Mouse (Mus musculus): Measurements from ENCODE around the gene Klhl35. TPM values are rescaled to one million over a fixed set of nuclear protein-coding genes. Genes with fewer than 3 reads are reported as not detected.

Klhl35 gene
- polyA plus RNA-seq, 1 experiment from 2014 or later: 3.8 TPM

DNA sequence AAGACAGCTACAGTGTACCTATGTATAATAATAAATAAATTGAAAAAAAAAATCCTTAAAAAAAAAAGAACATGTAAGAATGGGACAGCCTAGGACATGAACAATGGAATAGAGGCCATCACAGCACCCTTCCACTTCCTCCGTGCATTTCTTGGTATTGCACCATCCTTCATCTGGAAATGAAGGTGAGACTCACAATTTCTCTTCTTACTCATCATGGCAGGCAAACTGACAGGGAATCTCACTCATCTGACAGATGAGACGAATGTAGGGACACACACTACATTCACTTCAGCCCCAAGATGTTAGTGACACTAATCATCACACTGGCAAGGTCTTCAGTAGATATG is 9.7 kb downstream of the Klhl35 start:
- WGBS: 89% methylated on average over 2 of the region's 2 CpGs
- no peak overlapping the region for H3K4me3 ChIP-seq (ENCODE audit: low read depth, low read length)
- peaks cover 71% of the 10 kb centered on the region for H3K36me3 ChIP-seq (ENCODE audit: control insufficient read depth, insufficient read depth, low read length)
- H3K4me1 ChIP-seq (ENCODE audit: control insufficient read depth, insufficient read depth, low read length): no peaks in the 10 kb centered on the region
- ATAC-seq (no peak), DNase-seq (ENCODE audit: low spot score) (no peak)
- no peak overlapping the region for H3K9ac ChIP-seq (ENCODE audit: low read length)
- no peak overlapping the region for H3K27ac ChIP-seq (ENCODE audit: low read depth, low read length)
- H3K27me3 ChIP-seq (replicated peaks; ENCODE audit: control insufficient read depth, insufficient read depth, low read length): no peaks in the 10 kb centered on the region
- no peak overlapping the region for H3K4me2 ChIP-seq (ENCODE audit: low read length)
- no peaks in the 10 kb centered on the region for H3K9me3 ChIP-seq (replicated peaks; ENCODE audit: control insufficient read depth, low read length)

- peaks cover 6% of the 10 kb centered on the region for H3K4me1 ChIP-seq (ENCODE audit: control insufficient read depth, insufficient read depth, low read length)
- H3K9ac ChIP-seq (ENCODE audit: low read length): no peak overlapping the region
- DNase-seq (ENCODE audit: low spot score): no peak
- no peak overlapping the region for H3K27ac ChIP-seq (ENCODE audit: low read depth, low read length)
- no peak overlapping the region for H3K4me2 ChIP-seq (ENCODE audit: low read length)
- H3K9me3 ChIP-seq (replicated peaks; ENCODE audit: control insufficient read depth, low read length): no peaks in the 10 kb centered on the region
- peaks cover 82% of the 10 kb centered on the region for H3K36me3 ChIP-seq (ENCODE audit: control insufficient read depth, insufficient read depth, low read length)
- H3K4me3 ChIP-seq (ENCODE audit: low read depth, low read length): no peak overlapping the region
- no peak for ATAC-seq
- no peaks in the 10 kb centered on the region for H3K27me3 ChIP-seq (replicated peaks; ENCODE audit: control insufficient read depth, insufficient read depth, low read length)
- 61% methylated on average over 3 of the region's 3 CpGs for WGBS
Measured at GRCm38 (mm10) chr7:99476558-99477114, 10.8 kb downstream of the Klhl35 start.

DNA sequence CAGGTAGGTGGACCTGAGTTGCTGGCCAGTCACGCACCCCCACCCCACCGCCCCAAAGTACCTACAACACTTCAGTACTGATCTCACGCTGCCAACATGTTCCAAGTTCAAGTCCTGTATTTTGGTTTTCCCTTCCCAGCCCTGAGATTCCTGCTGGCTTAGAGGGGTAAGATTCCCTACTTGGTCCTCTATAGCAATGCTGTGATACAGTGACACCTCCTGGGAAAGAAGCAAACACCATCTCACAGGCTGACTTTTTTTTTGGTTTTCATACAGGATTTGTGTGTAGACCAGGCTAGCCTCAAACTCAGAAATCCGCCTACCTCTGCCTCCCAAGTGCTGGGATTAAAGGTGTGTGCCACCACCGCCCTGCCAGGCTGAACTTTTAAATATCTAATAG is 11.4 kb downstream of the Klhl35 start:
- no peak overlapping the region for H3K4me2 ChIP-seq (ENCODE audit: low read length)
- no peak overlapping the region for H3K4me3 ChIP-seq (ENCODE audit: low read depth, low read length)
- H3K36me3 ChIP-seq (ENCODE audit: control insufficient read depth, insufficient read depth, low read length): peaks cover 85% of the 10 kb centered on the region
- peaks cover 12% of the 10 kb centered on the region for H3K4me1 ChIP-seq (ENCODE audit: control insufficient read depth, insufficient read depth, low read length)
- no peaks in the 10 kb centered on the region for H3K27me3 ChIP-seq (replicated peaks; ENCODE audit: control insufficient read depth, insufficient read depth, low read length)
- 88% methylated on average over 5 of the region's 5 CpGs for WGBS
- ATAC-seq (no peak), DNase-seq (ENCODE audit: low spot score) (no peak)
- H3K9ac ChIP-seq (ENCODE audit: low read length): no peak overlapping the region
- H3K27ac ChIP-seq (ENCODE audit: low read depth, low read length): no peak overlapping the region
- H3K9me3 ChIP-seq (replicated peaks; ENCODE audit: control insufficient read depth, low read length): no peaks in the 10 kb centered on the region

DNA sequence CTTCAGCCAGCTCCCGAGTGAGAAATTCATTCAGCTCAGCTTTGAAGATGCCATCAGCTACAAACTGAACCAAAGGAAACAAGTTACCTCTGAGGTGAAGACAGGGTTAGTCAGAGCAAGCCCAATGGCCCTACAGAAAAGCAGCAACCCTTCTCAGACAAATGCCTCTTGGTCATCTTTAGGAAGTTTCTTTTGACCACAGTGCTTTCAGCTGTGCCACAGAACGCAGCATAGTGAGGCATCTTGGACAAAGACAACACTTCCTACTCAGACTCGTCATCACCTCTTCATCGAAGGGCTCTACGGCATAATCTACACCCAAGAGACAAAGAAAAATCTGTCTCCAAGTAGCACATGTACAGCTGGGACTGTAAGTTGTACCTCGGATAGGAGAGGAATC is 16.8 kb downstream of the Klhl35 start:
- ATAC-seq (no peak), DNase-seq (ENCODE audit: low spot score) (no peak)
- H3K36me3 ChIP-seq (ENCODE audit: control insufficient read depth, insufficient read depth, low read length): peaks cover 49% of the 10 kb centered on the region
- peak overlapping the region; percentile 92 for H3K4me2 ChIP-seq (ENCODE audit: low read length)
- H3K9me3 ChIP-seq (replicated peaks; ENCODE audit: control insufficient read depth, low read length): no peaks in the 10 kb centered on the region
- peak overlapping the region; percentile 64 for H3K4me3 ChIP-seq (ENCODE audit: low read depth, low read length)
- H3K27ac ChIP-seq (ENCODE audit: low read depth, low read length): peak overlapping the region; percentile 77; the same call in 1 of the 2 replicates
- peak overlapping the region; percentile 73 for H3K9ac ChIP-seq (ENCODE audit: low read length)
- peaks cover 14% of the 10 kb centered on the region for H3K4me1 ChIP-seq (ENCODE audit: control insufficient read depth, insufficient read depth, low read length)
- H3K27me3 ChIP-seq (replicated peaks; ENCODE audit: control insufficient read depth, insufficient read depth, low read length): no peaks in the 10 kb centered on the region
- WGBS: 2% methylated on average over 6 of the region's 6 CpGs

DNA sequence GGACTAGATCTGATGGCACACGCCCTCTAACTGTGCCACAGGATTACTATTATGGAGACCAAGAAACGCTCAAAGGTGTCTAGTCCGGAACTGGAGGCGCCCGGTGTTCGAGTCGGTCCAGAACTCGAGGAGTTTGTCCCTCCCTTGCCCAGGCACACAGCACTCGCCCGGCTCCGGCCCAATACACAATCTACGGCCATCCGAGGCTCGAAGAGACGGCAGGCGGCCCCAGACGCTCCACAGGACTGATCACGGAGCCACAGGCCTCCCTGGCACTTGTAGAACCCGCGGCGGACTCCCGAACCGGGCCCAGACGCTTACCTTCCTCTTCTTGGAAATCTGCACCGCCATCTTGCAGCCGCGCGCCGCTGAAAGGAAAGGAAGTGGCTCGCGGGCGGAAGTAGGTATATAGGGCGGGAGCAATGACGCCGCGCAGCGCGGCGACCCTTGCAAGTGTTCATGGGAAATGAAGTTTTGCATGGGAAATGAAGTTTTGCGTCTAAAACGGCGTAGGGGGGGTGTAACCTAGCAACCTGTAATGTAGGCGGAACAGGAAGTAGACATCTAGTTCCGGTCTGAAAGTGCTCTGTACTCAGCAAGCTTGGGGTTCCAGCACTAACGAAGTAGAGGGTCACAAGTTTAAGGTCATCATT is 17.6 kb downstream of the Klhl35 start, which contains the start of gene Rps3:
Gene Rps3 (minus strand): TSS at position 468 of the 653 bp plus-strand sequence.
- Histone ChIP-seq H3K4me1 (ENCODE audit: control insufficient read depth, insufficient read depth, low read length) (peaks cover 14% of the 10 kb centered on the region), H3K27me3 (replicated peaks; ENCODE audit: control insufficient read depth, insufficient read depth, low read length) (no peaks in the 10 kb centered on the region), H3K9me3 (replicated peaks; ENCODE audit: control insufficient read depth, low read length) (no peaks in the 10 kb centered on the region), H3K36me3 (ENCODE audit: control insufficient read depth, insufficient read depth, low read length) (peaks cover 41% of the 10 kb centered on the region), H3K9ac (ENCODE audit: low read length) (peak within 1 kb of the TSS; percentile 73), H3K4me2 (ENCODE audit: low read length) (peak within 1 kb of the TSS; percentile 92), H3K4me3 (ENCODE audit: low read depth, low read length) (peak within 1 kb of the TSS; percentile 64), H3K27ac (ENCODE audit: low read depth, low read length) (peak within 1 kb of the TSS; percentile 77)
- under 1% methylated on average over 45 of the region's 45 CpGs for WGBS
- DNase-seq (ENCODE audit: low spot score) (peak; percentile 99), ATAC-seq (peak; percentile 98)

GRCm38 (mm10) chr7:99483924-99484319 is 18.1 kb downstream of the Klhl35 start:
- peaks cover 14% of the 10 kb centered on the region for H3K4me1 ChIP-seq (ENCODE audit: control insufficient read depth, insufficient read depth, low read length)
- peak overlapping the region; percentile 15 for H3K4me3 ChIP-seq (ENCODE audit: low read depth, low read length)
- peak overlapping the region; percentile 46 for H3K4me2 ChIP-seq (ENCODE audit: low read length)
- whole genome bisulfite sequencing: 43% methylated on average over 8 of the region's 8 CpGs
- peak; percentile 60 for ATAC-seq
- no peaks in the 10 kb centered on the region for H3K27me3 ChIP-seq (replicated peaks; ENCODE audit: control insufficient read depth, insufficient read depth, low read length)
- peaks cover 36% of the 10 kb centered on the region for H3K36me3 ChIP-seq (ENCODE audit: control insufficient read depth, insufficient read depth, low read length)
- H3K27ac ChIP-seq (ENCODE audit: low read depth, low read length): no peak overlapping the region
- no peaks in the 10 kb centered on the region for H3K9me3 ChIP-seq (replicated peaks; ENCODE audit: control insufficient read depth, low read length)
- H3K9ac ChIP-seq (ENCODE audit: low read length): no peak overlapping the region
- DNase-seq (ENCODE audit: low spot score): no peak

- no peak overlapping the region for H3K4me3 ChIP-seq (ENCODE audit: low read depth, low read length)
- DNase-seq (ENCODE audit: low spot score) (no peak), ATAC-seq (no peak)
- no peak overlapping the region for H3K27ac ChIP-seq (ENCODE audit: low read depth, low read length)
- H3K27me3 ChIP-seq (replicated peaks; ENCODE audit: control insufficient read depth, insufficient read depth, low read length): no peaks in the 10 kb centered on the region; the same call in 1 of the 2 replicates
- H3K9me3 ChIP-seq (replicated peaks; ENCODE audit: control insufficient read depth, low read length): no peaks in the 10 kb centered on the region
- no peak overlapping the region for H3K9ac ChIP-seq (ENCODE audit: low read length)
- H3K4me2 ChIP-seq (ENCODE audit: low read length): no peak overlapping the region
- H3K36me3 ChIP-seq (ENCODE audit: control insufficient read depth, insufficient read depth, low read length): peaks cover 28% of the 10 kb centered on the region
- peaks cover 14% of the 10 kb centered on the region for H3K4me1 ChIP-seq (ENCODE audit: control insufficient read depth, insufficient read depth, low read length)
- WGBS: 97% methylated on average over 1 of the region's 1 CpGs
Measured at GRCm38 (mm10) chr7:99484679-99485078, 18.9 kb downstream of the Klhl35 start.

DNA sequence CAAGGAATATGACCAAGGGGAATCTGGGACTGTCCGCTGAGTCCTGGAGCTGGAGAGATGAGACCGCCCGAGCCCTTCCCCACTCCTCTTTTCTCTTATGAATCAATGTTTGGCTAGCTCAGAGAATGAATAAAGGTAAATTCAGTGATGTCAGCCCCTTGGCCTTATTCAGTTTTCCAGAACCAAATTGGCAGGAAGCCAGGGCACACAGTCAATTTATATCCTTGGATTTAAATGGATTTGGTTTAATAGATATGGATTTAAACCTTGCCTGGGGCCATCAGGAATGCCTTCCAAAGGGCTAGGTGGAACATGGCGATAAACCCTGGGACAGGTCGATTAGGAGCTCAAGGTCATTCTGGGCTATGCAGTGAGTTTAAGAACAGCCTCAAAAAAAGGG is 23.9 kb downstream of the Klhl35 start:
- H3K4me2 ChIP-seq (ENCODE audit: low read length): no peak overlapping the region
- H3K4me3 ChIP-seq (ENCODE audit: low read depth, low read length): no peak overlapping the region
- WGBS: 64% methylated on average over 5 of the region's 5 CpGs
- H3K9ac ChIP-seq (ENCODE audit: low read length): no peak overlapping the region
- H3K27me3 ChIP-seq (replicated peaks; ENCODE audit: control insufficient read depth, insufficient read depth, low read length): no peaks in the 10 kb centered on the region; the same call in 1 of the 2 replicates
- no peaks in the 10 kb centered on the region for H3K4me1 ChIP-seq (ENCODE audit: control insufficient read depth, insufficient read depth, low read length)
- no peaks in the 10 kb centered on the region for H3K9me3 ChIP-seq (replicated peaks; ENCODE audit: control insufficient read depth, low read length)
- ATAC-seq (no peak), DNase-seq (ENCODE audit: low spot score) (no peak)
- no peak overlapping the region for H3K27ac ChIP-seq (ENCODE audit: low read depth, low read length)
- no peaks in the 10 kb centered on the region for H3K36me3 ChIP-seq (ENCODE audit: control insufficient read depth, insufficient read depth, low read length)

DNA sequence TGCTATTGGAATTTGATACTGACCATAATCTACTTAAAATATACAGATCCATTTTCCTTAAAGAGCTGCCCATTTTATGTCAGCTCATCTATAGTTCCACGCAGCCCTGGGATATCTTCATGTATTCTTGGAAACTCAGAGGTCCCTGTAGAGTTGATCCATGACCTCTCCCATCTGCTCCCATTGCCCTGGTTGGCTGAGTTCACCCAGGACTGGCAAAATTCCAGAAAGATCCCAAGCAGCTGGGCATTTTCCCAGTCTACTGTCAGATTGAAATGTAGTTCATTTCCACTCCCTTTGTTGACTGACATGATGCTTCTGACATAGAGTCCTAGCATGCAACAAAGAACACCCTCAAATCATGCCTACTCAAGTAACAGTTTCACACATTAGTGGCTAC is 33.3 kb downstream of the Klhl35 start:
- H3K9me3 ChIP-seq (replicated peaks; ENCODE audit: control insufficient read depth, low read length): no peaks in the 10 kb centered on the region
- ATAC-seq (no peak), DNase-seq (ENCODE audit: low spot score) (no peak)
- H3K27me3 ChIP-seq (replicated peaks; ENCODE audit: control insufficient read depth, insufficient read depth, low read length): no peaks in the 10 kb centered on the region
- no peak overlapping the region for H3K27ac ChIP-seq (ENCODE audit: low read depth, low read length)
- no peaks in the 10 kb centered on the region for H3K36me3 ChIP-seq (ENCODE audit: control insufficient read depth, insufficient read depth, low read length)
- H3K4me2 ChIP-seq (ENCODE audit: low read length): no peak overlapping the region
- H3K9ac ChIP-seq (ENCODE audit: low read length): no peak overlapping the region
- no peaks in the 10 kb centered on the region for H3K4me1 ChIP-seq (ENCODE audit: control insufficient read depth, insufficient read depth, low read length)
- H3K4me3 ChIP-seq (ENCODE audit: low read depth, low read length): no peak overlapping the region
- WGBS: 64% methylated on average over 1 of the region's 1 CpGs
